Mouse (Mus musculus) midbrain, embryonic 15.5 days (tissue): ENCODE results near the gene Ubfd1. TPM values are rescaled to one million over a fixed set of nuclear protein-coding genes. Genes with fewer than 3 reads are reported as not detected.

Source experiments
- ATAC-seq: fragments of 200-750 bp; cut with Nextera tagmentation; replicated peaks from 2 replicates; pipeline ENCODE4 v1.8.0; 2017; ENCODE audit warnings: moderate TSS enrichment
- H3K27ac ChIP-seq: fragments of 300-500 bp; sonication (generic); 2 replicates; pipeline ENCODE4 v1.5.1; 2015; ENCODE audit warnings: mild to moderate bottlenecking, inconsistent platforms
- H3K27me3 ChIP-seq: fragments of 300-500 bp; sonication (generic); replicated peaks from 2 replicates; pipeline ENCODE4 v1.6.1; 2015; ENCODE audit warnings: inconsistent platforms
- H3K36me3 ChIP-seq: fragments of 300-500 bp; sonication (generic); replicated peaks from 2 replicates; pipeline ENCODE4 v1.6.1; 2015; ENCODE audit warnings: inconsistent platforms
- H3K4me1 ChIP-seq: fragments of 300-500 bp; sonication (generic); 2 replicates; pipeline ENCODE4 v1.6.1; 2015; ENCODE audit warnings: inconsistent platforms
- H3K4me2 ChIP-seq: fragments of 300-500 bp; sonication (generic); 2 replicates; pipeline ENCODE4 v1.6.1; 2015; ENCODE audit warnings: inconsistent platforms, mild to moderate bottlenecking, moderate library complexity
- H3K4me3 ChIP-seq: fragments of 300-500 bp; sonication (generic); 2 replicates; pipeline ENCODE4 v1.5.1; 2015; ENCODE audit warnings: mild to moderate bottlenecking, inconsistent platforms
- H3K9ac ChIP-seq: fragments of 300-500 bp; sonication (generic); 2 replicates; pipeline ENCODE4 v1.6.1; 2015; ENCODE audit warnings: mild to moderate bottlenecking, inconsistent platforms
- H3K9me3 ChIP-seq: fragments of 300-500 bp; sonication (generic); 2 replicates; pipeline ENCODE4 v1.6.1; 2016; ENCODE audit warnings: inconsistent platforms
- WGBS: fragments of 180-500 bp; shearing (Covaris S2); methylation state at CpG from one replicate; pipeline ENCODE4 v1.1.7; 2015; ENCODE audit warnings: mixed read lengths; 5-methylcytosine and 5-hydroxymethylcytosine counted together
- polyA plus RNA-seq: library from polyadenylated mRNA; unstranded; fragments of >200 nt; fragmentation: Nextera tagmentation; extraction: Ambion mirVana; gene quantifications from 2 replicates; pipeline ENCODE4 v1.2.1, GENCODE M21; 2015

Ubfd1 gene
- polyA plus RNA-seq, 1 experiment from 2014 or later = 85.3 TPM

DNA sequence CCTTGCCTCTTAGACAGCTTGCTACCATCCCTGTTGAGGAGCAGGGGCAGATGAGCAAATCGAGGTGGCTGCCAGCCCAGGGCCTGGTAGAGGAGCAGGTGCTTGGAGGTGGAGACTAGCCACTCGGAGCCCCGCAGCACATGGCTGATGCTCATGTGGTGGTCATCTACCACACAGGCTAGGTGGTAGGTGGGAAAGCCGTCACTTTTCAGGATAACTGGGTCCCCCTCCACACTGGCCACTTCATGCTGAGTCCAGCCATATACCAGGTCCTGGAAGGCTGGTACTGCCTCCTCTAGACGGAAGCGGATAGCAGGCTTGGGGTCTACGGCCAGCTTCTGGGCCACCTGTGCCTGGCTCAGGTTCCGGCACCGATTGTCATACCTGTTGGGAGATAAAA is 18.8 kb upstream of the Ubfd1 start:
- no peaks in the 10 kb centered on the region for H3K9me3 ChIP-seq
- WGBS = 97% methylated on average over 9 of the region's 9 CpGs
- H3K27me3 ChIP-seq = no peaks in the 10 kb centered on the region
- H3K36me3 ChIP-seq = 0 out of 2 replicates have a peak, but pooled peaks cover 14% of the 10 kb centered on the region
- no peak overlapping the region for H3K9ac ChIP-seq
- H3K4me3 ChIP-seq = no peak overlapping the region
- ATAC-seq = no peak
- no peak overlapping the region for H3K27ac ChIP-seq
- no peak overlapping the region for H3K4me2 ChIP-seq
- no peaks in the 10 kb centered on the region for H3K4me1 ChIP-seq

DNA sequence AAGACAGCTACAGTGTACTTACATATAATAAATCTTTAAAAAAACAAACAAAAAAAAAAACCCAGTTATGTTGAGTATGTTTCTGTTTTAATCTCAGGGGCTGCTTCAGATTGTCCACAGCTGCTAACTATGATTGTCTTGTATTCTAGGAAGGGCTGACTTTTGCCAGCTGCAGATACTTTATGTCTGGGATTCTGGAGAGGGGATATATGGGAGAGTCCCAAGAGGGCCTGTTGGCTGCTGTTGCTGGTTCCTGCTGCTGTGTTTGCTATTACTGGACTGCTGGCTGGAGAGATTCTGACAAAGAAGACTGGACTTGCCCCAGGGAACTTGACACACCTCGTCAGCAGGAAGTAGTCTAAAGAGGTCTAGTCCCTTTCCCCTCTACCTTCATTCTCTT is 16.1 kb upstream of the Ubfd1 start:
- Histone ChIP-seq H3K9me3 (no peaks in the 10 kb centered on the region), H3K4me3 (no peak overlapping the region), H3K4me2 (no peak overlapping the region), H3K9ac (no peak overlapping the region), H3K36me3 (0 out of 2 replicates have a peak, but pooled peaks cover 19% of the 10 kb centered on the region), H3K27ac (no peak overlapping the region), H3K4me1 (no peaks in the 10 kb centered on the region), H3K27me3 (no peaks in the 10 kb centered on the region)
- WGBS = 90% methylated on average over 1 of the region's 1 CpGs
- ATAC-seq = no peak

DNA sequence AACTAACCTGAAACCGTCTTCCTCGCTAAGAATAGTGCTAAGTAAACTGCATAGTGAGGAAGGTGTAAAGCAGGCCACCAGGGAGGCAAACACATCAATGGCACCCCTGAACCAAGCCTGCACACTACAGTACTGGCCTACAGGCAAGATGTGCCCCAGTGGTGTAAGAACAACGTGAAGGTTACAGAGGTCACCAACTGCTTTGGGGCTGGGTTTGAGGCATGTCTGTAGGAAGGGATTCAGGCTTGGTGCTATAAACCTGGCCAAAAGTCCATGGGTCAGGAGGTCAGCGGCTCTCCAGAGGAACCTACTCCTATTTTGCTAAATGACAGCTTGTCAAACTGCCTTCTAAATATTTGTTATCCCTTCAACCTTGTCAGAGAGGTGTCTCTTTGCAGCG is 10.3 kb upstream of the Ubfd1 start:
- WGBS = 94% methylated on average over 5 of the region's 5 CpGs
- no peaks in the 10 kb centered on the region for H3K4me1 ChIP-seq
- no peak overlapping the region for H3K4me3 ChIP-seq
- H3K27ac ChIP-seq = no peak overlapping the region
- no peak overlapping the region for H3K4me2 ChIP-seq
- H3K9me3 ChIP-seq = no peaks in the 10 kb centered on the region
- H3K27me3 ChIP-seq = no peaks in the 10 kb centered on the region
- 0 out of 2 replicates have a peak, but pooled peaks cover 12% of the 10 kb centered on the region for H3K36me3 ChIP-seq
- ATAC-seq = no peak
- no peak overlapping the region for H3K9ac ChIP-seq

DNA sequence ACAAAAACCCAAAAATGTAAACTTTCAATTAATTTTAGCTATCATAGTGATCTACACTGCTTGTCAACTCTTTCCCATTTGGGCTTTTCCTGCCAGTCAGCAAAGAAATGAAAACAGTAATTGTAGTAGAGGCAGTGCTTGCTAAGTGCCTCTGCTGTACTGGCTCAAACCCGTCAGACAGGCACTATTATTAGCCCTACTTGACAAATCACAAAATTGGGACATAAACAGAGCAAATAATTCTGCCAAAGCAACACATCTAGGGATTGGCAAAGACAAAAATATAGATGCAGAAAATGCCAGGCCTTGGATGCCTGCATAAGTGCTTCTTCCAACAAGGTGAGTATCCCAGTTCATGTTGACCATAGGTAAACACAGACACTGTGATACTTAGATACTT is 1.3 kb upstream of the Ubfd1 start:
- H3K4me3 ChIP-seq = no peak overlapping the region

DNA sequence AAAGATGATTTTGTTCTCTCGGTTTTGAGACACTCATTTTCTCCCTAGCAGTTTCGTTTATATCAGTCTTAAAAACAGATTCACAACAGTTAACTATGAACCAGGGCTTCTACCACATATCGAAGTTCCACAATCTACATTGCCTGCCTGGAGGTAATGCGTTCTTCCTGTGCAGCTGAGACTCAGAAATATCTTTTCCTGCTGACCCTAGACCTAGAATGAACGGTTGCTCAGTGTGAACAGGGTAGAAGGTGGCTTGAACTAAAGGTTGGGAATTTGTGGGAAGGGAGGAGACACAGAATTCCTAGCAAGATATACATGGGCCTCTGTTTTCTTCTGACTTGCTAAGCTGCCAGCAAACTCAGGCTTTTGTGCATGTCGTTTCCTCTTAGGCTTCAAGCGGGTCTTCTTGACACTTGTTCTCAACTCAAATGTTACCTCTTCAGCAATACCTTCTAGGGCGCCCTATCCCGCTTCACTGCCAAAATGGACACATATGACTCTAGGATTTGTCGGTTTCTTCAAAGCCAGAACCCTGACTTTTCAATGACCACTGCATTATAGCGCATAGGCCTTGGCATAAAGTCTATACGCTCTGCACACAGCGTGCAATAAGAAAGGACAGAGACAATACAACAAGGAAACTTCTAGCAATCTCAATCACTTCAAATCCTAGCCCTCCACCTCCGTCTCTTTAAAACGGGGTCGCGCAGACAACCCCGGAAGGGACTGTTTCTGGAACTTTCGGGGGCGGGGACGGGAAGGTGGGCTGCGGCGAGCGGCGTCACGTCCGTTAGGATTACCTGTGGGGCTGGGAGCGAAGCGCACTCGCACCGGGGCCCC is 652 bp upstream of the Ubfd1 start:
- WGBS = 19% methylated on average over 31 of the region's 31 CpGs
- ATAC-seq = peak; percentile 77; the same call in 1 of the 2 replicates

More for the DNA sequence above, 1.3 kb upstream of the Ubfd1 start:
- peak overlapping the region; percentile 82; the same call in 1 of the 2 replicates for H3K4me2 ChIP-seq
- ATAC-seq = no peak
- H3K27me3 ChIP-seq = no peaks in the 10 kb centered on the region
- H3K4me1 ChIP-seq = peaks cover 40% of the 10 kb centered on the region
- no peaks in the 10 kb centered on the region for H3K9me3 ChIP-seq
- no peak overlapping the region for H3K9ac ChIP-seq
- peaks cover 9% of the 10 kb centered on the region; the same call in 1 of the 2 replicates for H3K36me3 ChIP-seq
- WGBS = 90% methylated on average over 1 of the region's 1 CpGs
- H3K27ac ChIP-seq = no peak overlapping the region

DNA sequence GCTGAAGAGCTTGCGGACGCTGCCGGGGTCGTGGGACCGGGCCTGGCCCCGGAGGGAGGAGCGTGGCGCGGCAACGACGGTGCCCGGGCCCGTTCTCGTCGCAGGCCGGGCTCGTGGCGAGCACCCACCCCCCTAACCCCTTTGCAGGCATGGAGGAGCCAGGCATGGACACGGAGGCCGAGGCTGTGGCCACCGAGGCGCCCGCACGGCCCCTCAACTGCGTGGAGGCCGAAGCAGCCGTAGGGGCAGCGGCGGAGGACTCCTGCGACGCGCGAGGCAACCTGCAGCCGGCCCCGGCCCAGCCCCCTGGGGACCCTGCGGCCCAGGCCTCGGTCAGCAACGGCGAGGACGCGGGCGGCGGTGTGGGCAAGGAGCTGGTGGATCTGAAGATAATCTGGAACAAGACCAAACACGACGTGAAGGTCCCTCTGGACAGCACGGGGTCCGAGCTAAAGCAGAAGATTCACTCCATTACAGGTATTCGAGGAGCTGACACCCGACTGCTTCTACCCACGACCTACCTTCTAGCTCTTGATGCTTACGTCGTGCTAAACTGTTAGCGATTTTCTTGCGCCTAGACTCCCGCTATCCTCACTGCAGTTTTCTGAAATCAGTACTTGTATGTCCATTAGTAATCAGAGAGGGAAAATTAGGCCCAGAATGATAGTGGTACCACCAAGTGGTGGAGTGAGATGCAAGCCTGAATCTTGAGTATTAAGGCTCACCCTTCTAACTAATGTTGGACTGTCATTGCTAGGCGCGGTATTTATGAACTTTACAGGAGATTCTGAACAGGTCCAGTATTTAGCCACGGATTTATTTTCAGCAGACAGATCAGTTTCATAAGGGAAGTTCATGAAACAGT is 774 bp downstream of the Ubfd1 start:
- Histone ChIP-seq H3K4me1 (peaks cover 42% of the 10 kb centered on the region), H3K36me3 (peaks cover 22% of the 10 kb centered on the region), H3K27ac (peak overlapping the region; percentile 98), H3K4me3 (peak overlapping the region; percentile 97), H3K9ac (peak overlapping the region; percentile 95), H3K4me2 (peak overlapping the region; percentile 82), H3K27me3 (no peaks in the 10 kb centered on the region), H3K9me3 (no peaks in the 10 kb centered on the region)
- WGBS = 2% methylated on average over 56 of the region's 58 CpGs
- ATAC-seq = peak; percentile 66

More for the DNA sequence above, 652 bp upstream of the Ubfd1 start:
- peak overlapping the region; percentile 82 for H3K4me2 ChIP-seq
- H3K9ac ChIP-seq = peak overlapping the region; percentile 95
- H3K27ac ChIP-seq = peak overlapping the region; percentile 98
- no peaks in the 10 kb centered on the region for H3K27me3 ChIP-seq
- H3K9me3 ChIP-seq = no peaks in the 10 kb centered on the region
- peak overlapping the region; percentile 97 for H3K4me3 ChIP-seq
- H3K4me1 ChIP-seq = peaks cover 42% of the 10 kb centered on the region
- H3K36me3 ChIP-seq = peaks cover 10% of the 10 kb centered on the region; the same call in 1 of the 2 replicates

DNA sequence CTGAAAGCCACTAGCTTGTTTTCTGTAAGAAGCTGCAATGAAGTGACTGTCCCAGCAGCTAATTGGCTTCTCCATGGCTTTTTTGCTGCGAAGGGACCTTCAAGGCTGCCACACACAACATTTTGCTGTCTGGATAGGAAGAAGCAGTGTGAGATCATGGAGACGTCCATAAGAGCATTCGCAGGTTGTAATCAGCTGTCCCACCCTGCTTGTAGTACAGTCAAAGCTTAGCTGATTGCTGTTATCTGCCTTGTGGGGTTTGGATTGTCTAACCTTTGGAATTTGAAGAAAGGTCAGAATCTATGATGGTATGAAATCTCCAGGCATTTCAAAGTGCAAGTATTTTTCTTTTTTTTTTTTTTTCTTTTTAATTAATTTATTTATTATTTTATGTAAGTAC is 7.4 kb downstream of the Ubfd1 start:
- Histone ChIP-seq H3K27ac (no peak overlapping the region), H3K27me3 (no peaks in the 10 kb centered on the region), H3K9me3 (no peaks in the 10 kb centered on the region), H3K4me2 (no peak overlapping the region), H3K4me1 (peaks cover 13% of the 10 kb centered on the region), H3K9ac (no peak overlapping the region), H3K4me3 (no peak overlapping the region), H3K36me3 (peaks cover 75% of the 10 kb centered on the region)
- no peak for ATAC-seq
- 85% methylated on average over 3 of the region's 3 CpGs for WGBS

DNA sequence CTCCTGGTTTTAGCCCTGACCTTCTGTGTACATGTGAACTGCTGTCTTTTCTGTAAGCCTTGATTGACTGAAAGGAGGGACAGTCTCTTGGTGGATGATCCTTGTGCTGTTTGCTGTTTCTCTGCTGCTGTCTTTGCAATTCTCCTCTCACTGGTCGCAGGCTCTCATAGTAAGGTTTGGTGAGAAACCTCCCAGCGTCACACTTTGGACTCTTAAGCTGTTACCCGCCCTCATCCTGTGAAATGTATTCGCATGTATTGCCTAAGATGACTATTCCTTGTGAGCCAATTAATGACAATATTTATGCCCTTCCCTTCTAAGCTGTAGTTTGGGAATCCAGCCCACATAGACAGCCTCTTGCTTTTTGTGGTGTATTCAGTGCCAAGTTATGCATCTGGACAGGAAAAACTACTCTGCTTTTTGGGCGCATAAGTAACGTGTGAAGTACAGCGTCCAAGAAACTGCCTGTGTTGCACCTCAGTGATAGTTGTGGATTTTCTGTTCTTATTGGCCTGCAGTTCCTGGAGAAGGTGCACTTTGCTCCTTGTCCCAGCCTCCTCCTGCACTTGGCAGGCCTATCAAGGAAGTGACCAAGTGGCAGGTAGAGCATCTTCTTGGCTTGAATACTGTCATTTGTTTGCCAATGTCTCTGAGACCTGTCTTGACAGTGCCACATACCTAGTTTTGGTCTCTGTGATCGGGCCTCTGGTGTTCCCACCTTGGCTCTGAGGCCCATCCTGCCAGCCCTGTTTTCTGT is 13.0 kb downstream of the Ubfd1 start:
- H3K9me3 ChIP-seq = no peaks in the 10 kb centered on the region

DNA sequence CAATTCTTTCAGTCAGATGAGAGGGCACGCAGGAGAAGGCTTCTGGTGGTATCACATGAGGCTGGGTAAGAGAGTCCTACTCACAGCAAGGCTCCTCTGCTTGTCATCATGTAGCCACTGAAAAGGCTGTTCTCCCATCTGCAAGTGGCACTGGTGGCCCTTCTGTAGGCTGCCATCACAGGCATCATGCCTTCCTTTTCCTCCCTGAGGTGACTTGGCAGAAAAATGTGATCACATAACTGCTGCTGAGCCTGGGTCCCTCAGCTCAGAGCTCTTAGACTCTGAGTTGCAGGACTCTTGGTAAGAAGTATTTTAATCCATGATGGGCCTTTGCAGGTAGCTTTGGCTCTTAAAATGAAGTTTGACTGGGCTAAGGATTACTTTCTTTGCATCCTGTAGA is 14.1 kb downstream of the Ubfd1 start:
- Histone ChIP-seq H3K9me3 (no peaks in the 10 kb centered on the region), H3K27me3 (no peaks in the 10 kb centered on the region), H3K36me3 (peaks cover 49% of the 10 kb centered on the region), H3K4me1 (no peaks in the 10 kb centered on the region), H3K4me2 (no peak overlapping the region), H3K9ac (no peak overlapping the region), H3K4me3 (no peak overlapping the region), H3K27ac (no peak overlapping the region)
- ATAC-seq = no peak
- 95% methylated on average over 1 of the region's 1 CpGs for WGBS

More for the DNA sequence above, 13.0 kb downstream of the Ubfd1 start:
- no peak overlapping the region for H3K4me3 ChIP-seq
- H3K27ac ChIP-seq = no peak overlapping the region
- H3K9ac ChIP-seq = no peak overlapping the region
- H3K27me3 ChIP-seq = no peaks in the 10 kb centered on the region
- H3K36me3 ChIP-seq = peaks cover 60% of the 10 kb centered on the region
- 96% methylated on average over 8 of the region's 8 CpGs for WGBS
- no peak for ATAC-seq
- H3K4me1 ChIP-seq = no peaks in the 10 kb centered on the region
- H3K4me2 ChIP-seq = no peak overlapping the region

DNA sequence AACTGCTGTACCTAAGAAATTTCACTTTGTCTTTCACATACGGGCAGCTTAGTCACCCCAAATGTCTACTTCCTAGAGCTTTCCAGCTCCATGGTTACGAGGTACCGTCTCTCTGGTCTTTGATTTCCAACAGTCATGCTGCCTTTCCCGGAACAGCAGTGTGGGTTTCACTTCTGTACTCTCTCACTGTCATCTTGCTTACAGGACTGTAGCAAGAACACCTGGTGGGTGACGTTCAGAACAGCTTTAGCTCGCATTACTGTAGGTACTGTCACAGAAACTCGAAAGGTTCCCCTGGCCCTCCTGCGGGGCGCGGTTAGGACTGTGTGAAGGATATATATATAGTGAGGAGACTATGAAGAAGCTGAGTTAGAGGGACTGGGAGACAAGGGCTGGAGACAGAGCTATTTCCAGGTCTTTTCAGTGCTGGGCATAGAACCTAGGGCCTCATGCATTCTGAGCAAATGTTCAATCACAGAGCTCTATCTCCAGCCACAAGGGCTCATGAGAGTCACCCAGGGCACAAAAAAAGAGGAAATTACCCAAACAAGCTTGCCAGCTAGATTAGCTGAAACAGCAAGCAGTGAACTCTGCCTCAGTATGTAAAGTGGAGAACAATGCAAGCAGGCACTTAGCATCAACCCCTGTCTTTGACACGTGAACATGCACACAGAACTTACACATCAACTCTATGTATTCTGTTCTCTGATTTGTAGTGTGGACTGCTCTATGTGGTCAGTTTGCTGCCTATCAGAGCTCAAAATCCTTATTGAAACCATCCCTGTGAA is 20.4 kb downstream of the Ubfd1 start:
- WGBS = 94% methylated on average over 11 of the region's 11 CpGs
- no peak for ATAC-seq
- no peaks in the 10 kb centered on the region for H3K4me1 ChIP-seq

DNA sequence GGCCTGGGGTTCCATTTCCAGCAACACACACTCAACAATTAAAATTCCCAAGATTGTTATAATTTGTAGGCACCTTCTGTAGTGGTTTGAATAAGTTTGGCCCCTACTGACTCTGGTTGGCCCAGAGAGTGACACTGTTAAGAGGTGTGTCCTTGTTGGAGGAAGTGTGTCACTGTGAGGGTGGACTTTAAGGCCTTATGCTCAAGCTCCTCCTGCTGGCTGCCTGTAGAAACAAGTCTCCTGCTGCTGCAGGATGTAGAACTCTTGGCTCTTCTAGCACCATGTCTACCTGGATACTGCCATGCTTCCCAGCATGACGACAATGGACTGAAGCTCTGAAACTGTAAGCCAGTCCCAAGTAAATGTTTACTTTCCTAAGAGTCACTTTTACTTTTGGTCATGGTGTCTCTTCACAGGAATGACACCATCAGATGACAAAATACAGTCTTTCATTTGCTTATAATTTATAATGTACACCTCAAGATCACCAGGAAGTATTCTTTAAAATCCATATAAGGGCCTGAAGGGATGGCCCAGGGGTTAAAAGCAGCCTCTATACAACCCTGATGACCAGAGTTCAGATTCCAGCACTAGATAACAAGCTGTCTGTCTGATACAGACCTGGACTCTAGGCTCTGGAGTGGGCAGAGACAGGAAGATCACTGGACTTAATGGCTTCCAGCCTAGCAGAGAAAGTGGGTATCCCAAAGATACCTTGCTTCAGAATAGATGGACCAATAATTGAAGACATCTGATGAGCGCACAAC is 27.8 kb downstream of the Ubfd1 start:
- H3K9me3 ChIP-seq = no peaks in the 10 kb centered on the region
- 91% methylated on average over 2 of the region's 2 CpGs for WGBS
- no peak overlapping the region for H3K4me2 ChIP-seq
- H3K27me3 ChIP-seq = no peaks in the 10 kb centered on the region
- H3K9ac ChIP-seq = no peak overlapping the region
- H3K4me3 ChIP-seq = no peak overlapping the region
- H3K4me1 ChIP-seq = peaks cover 1% of the 10 kb centered on the region
- H3K27ac ChIP-seq = no peak overlapping the region
- peaks cover 57% of the 10 kb centered on the region for H3K36me3 ChIP-seq
- no peak for ATAC-seq

More for the DNA sequence above, 20.4 kb downstream of the Ubfd1 start:
- no peak overlapping the region for H3K9ac ChIP-seq
- no peak overlapping the region for H3K27ac ChIP-seq
- H3K27me3 ChIP-seq = no peaks in the 10 kb centered on the region
- H3K4me2 ChIP-seq = no peak overlapping the region
- peaks cover 53% of the 10 kb centered on the region for H3K36me3 ChIP-seq
- no peak overlapping the region for H3K4me3 ChIP-seq
- H3K9me3 ChIP-seq = no peaks in the 10 kb centered on the region
